Mouse (Mus musculus): ENCODE data around the gene Samd4b. TPM values are rescaled to one million over a fixed set of nuclear protein-coding genes. Genes with fewer than 3 reads are reported as not detected.

Samd4b gene
- total and polyA plus RNA-seq, 2 experiments from 2014 or later: 19.2 to 56.0 TPM

DNA sequence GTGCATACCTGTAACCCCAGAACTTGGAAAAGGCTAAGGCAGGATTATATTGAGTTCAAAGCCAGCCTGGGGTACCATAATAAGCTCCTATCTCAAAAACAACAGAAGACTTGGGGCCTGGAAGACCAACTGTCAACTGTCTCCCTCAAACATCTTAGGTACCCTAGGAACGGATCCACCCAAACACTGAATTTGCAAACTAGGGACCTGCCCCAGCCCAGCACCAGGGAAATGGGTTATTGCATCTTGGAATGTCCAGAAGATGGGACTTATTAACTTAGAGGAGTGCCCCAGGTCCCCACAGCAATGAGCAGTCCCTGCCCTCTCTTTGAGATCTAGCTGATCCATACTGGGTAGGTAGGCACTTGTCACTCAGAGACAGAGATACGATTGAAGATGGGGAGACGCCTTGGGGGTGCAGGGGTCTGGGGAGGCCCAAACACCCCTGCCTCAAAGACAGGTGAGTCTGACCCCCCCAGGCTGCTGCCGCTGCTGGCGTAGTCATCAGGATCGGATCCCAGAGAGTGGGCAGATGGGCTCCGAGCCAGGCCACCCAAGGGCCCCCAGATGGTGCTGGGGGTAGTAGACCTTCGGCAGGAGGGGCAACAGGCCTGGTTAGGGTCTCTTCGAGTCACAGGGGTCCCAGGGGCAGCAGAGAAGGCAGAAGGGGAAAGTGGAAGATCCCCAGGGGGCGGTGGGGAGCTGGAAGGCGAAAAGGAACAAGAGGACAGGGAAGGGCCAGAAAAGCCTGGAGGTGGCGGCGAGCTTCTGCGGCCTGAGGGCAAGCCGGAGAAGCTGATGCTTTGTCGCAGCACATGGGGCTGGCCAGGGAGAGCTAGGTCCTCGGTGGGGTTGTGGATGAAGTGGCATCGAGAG lies 220.5 kb downstream of the Samd4b start:
- Histone ChIP-seq H3K27ac (ENCODE audit: low read depth, low read length) (no peak overlapping the region), H3K36me3 (ENCODE audit: insufficient read depth, low read length) (no peaks in the 10 kb centered on the region), H3K4me2 (ENCODE audit: low read depth, low read length, poor library complexity, severe bottlenecking) (peak overlapping the region; percentile 76), H3K9ac (replicated peaks; ENCODE audit: low read length, poor library complexity, severe bottlenecking) (no peak overlapping the region), H3K4me1 (ENCODE audit: insufficient read depth, low read length) (peaks cover 8% of the 10 kb centered on the region; the same call in 1 of the 2 replicates), H3K9me3 (ENCODE audit: low read length) (no peaks in the 10 kb centered on the region), H3K27me3 (ENCODE audit: insufficient read depth, low read length) (no peaks in the 10 kb centered on the region), H3K4me3 (ENCODE audit: low read depth, low read length) (peak overlapping the region; percentile 16; the same call in 1 of the 2 replicates)
- ATAC-seq (ENCODE audit: low FRiP score) (no peak), DNase-seq (ENCODE audit: low spot score) (no peak)
- no peak for TF ChIP-seq CTCF (IDR thresholded peaks at IDR 0.05)
- WGBS: 78% methylated on average over 18 of the region's 18 CpGs

DNA sequence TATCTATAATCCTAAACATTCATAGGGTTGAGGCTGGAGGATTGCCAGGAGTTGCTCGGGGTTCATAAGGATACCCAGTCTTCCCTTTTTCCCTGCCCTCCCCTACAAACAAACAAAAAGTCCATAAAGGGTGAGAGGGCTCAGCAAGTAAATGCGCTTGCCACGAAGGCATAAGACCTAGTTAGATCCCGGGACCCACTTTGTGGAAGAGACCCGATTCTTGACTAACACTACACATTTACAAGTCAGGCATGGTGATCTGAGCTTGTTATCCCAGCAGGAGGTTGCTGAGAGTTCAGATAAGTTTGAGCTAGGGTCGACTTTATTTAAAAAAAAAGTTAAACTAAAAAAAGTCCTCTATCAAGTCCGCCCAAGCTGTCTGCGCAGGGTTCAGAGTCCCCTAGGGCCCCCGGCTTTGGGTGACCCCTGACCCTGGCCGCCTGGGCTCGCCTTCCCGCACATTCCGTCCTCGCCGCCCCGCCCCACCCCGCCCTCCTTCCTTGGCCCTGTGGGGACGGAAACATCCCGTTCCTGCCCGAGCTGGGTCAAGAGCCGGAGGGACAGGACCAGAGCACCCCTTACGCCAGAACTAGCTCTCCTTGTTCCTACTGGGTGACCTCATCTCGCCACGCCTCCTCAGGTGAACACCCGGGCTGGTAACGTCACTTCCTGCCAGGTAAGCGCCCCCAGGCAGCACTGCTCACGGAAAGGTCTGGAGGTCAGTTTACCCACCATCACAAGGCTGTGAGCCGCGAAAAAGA lies 221.8 kb downstream of the Samd4b start:
- H3K4me1 ChIP-seq (ENCODE audit: insufficient read depth, low read length): peaks cover 11% of the 10 kb centered on the region; the same call in 1 of the 2 replicates
- no peak for TF ChIP-seq CTCF (IDR thresholded peaks at IDR 0.05)
- H3K27ac ChIP-seq (ENCODE audit: low read depth, low read length): peak overlapping the region; percentile 63
- peak; percentile 53 for DNase-seq (ENCODE audit: low spot score)
- ATAC-seq (ENCODE audit: low FRiP score): no peak
- whole genome bisulfite sequencing: 5% methylated on average over 30 of the region's 30 CpGs
- no peaks in the 10 kb centered on the region for H3K9me3 ChIP-seq (ENCODE audit: low read length)
- peak overlapping the region; percentile 76 for H3K4me2 ChIP-seq (ENCODE audit: low read depth, low read length, poor library complexity, severe bottlenecking)
- H3K27me3 ChIP-seq (ENCODE audit: insufficient read depth, low read length): no peaks in the 10 kb centered on the region
- H3K36me3 ChIP-seq (ENCODE audit: insufficient read depth, low read length): no peaks in the 10 kb centered on the region
- H3K4me3 ChIP-seq (ENCODE audit: low read depth, low read length): peak overlapping the region; percentile 41
- H3K9ac ChIP-seq (replicated peaks; ENCODE audit: low read length, poor library complexity, severe bottlenecking): peak overlapping the region; percentile 24; the same call in 1 of the 2 replicates

DNA sequence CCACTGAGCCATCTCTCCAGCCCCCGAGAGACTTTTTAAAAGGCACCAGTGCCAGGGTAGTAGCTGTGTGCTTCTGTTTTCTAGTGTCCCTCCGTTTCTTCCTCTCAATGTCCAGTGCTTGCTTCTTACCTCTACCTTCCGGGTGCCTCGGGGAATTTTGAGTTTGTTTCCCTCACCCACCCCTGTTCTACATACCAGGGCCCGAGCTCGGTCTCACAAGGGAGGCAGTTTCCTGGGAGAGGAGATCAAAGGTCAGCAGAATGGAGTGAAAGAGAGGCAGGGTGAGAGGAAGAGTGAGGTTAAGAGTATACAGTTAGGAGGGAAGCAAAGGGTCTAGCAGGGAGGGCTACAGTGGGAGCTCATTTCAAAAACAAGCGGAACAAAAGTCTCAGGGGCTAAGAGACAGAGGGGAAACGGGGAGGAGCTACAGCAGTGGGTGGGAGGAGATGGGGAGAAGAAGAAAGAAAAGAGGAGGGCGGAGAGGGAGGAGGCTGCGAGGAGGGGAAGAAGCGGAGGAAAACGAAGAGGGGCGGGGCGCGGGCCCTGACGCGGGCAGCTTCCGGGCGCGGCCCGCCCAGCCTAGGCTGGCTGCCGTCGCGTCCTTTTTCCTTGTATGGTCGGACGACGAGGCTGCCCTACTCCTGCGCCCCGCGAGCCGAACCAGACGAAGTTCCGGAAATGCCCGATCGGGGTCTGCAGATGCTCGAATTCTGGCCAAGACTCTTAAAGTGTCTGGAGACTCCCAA lies 222.6 kb downstream of the Samd4b start:
- H3K27me3 ChIP-seq (ENCODE audit: insufficient read depth, low read length): no peaks in the 10 kb centered on the region
- H3K9me3 ChIP-seq (ENCODE audit: low read length): no peaks in the 10 kb centered on the region
- H3K4me1 ChIP-seq (ENCODE audit: insufficient read depth, low read length): peaks cover 12% of the 10 kb centered on the region; the same call in 1 of the 2 replicates
- H3K27ac ChIP-seq (ENCODE audit: low read depth, low read length): peak overlapping the region; percentile 63
- TF ChIP-seq CTCF (IDR thresholded peaks at IDR 0.05): no peak
- DNase-seq (ENCODE audit: low spot score): peak; percentile 85
- H3K36me3 ChIP-seq (ENCODE audit: insufficient read depth, low read length): no peaks in the 10 kb centered on the region
- H3K4me3 ChIP-seq (ENCODE audit: low read depth, low read length): peak overlapping the region; percentile 41
- H3K4me2 ChIP-seq (ENCODE audit: low read depth, low read length, poor library complexity, severe bottlenecking): peak overlapping the region; percentile 76
- peak overlapping the region; percentile 24 for H3K9ac ChIP-seq (replicated peaks; ENCODE audit: low read length, poor library complexity, severe bottlenecking)
- ATAC-seq (ENCODE audit: low FRiP score): peak; percentile 18; the same call in 1 of the 2 replicates
- 2% methylated on average over 32 of the region's 36 CpGs for WGBS

DNA sequence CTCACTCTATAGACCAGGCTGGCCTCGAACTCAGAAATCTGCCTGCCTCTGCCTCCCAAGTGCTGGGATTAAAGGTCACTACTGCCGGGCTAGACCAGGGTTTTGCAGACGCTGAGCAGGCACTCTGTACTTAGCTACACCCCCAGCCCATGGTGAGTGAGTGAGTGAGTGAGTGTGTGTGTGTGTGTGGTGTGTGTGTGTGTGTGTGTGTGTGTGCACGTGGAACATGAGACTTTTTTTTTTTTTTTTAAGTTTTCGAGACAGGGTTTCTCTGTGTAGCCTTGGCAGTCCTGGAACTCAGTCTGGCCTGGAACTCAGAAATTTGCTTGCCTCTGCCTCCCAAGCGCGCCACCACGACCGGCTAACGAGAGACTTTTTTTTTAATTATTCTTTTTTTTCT lies 223.3 kb downstream of the Samd4b start:
- no peak overlapping the region for H3K4me2 ChIP-seq (ENCODE audit: low read depth, low read length, poor library complexity, severe bottlenecking)
- no peak overlapping the region for H3K27ac ChIP-seq (ENCODE audit: low read depth, low read length)
- H3K27me3 ChIP-seq (ENCODE audit: insufficient read depth, low read length): no peaks in the 10 kb centered on the region
- WGBS: 81% methylated on average over 10 of the region's 10 CpGs
- H3K4me1 ChIP-seq (ENCODE audit: insufficient read depth, low read length): peaks cover 18% of the 10 kb centered on the region; the same call in 1 of the 2 replicates
- no peak overlapping the region for H3K9ac ChIP-seq (replicated peaks; ENCODE audit: low read length, poor library complexity, severe bottlenecking)
- no peak for TF ChIP-seq CTCF (IDR thresholded peaks at IDR 0.05)
- H3K9me3 ChIP-seq (ENCODE audit: low read length): no peaks in the 10 kb centered on the region
- H3K36me3 ChIP-seq (ENCODE audit: insufficient read depth, low read length): no peaks in the 10 kb centered on the region
- no peak for ATAC-seq (ENCODE audit: low FRiP score)
- no peak for DNase-seq (ENCODE audit: low spot score)
- H3K4me3 ChIP-seq (ENCODE audit: low read depth, low read length): no peak overlapping the region

DNA sequence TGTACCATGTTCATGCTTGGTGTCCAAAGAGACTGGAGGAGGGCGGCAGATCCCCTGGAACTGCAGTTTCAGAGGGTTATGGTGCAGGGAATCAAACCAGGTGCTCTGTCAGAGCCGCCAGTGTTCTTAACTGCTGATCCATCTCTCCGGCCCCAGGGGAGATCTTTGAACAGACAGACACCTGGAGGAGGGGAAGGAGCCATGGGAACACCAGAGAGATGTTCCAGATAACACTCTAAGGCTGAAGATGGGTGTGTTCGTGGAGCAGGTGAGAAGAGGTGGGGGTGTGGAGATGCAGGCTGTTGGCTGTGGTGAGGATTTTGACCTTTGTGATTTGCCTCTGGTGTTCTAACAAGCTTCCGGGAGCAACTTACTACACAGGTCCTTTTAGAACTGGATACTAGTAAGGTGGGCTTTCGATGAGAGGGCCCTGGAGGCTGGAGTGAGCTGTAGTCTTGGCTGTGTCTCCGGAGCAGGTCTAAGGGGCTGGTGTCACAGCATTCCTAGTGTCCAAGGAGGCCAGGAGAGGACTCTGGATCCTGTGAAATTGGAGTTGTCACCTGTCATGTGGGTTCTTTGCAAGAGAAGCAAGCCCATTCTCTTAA lies 224.0 kb downstream of the Samd4b start:
- no peak overlapping the region for H3K27ac ChIP-seq (ENCODE audit: low read depth, low read length)
- no peak overlapping the region for H3K9ac ChIP-seq (replicated peaks; ENCODE audit: low read length, poor library complexity, severe bottlenecking)
- peaks cover 18% of the 10 kb centered on the region; the same call in 1 of the 2 replicates for H3K4me1 ChIP-seq (ENCODE audit: insufficient read depth, low read length)
- no peak for TF ChIP-seq CTCF (IDR thresholded peaks at IDR 0.05)
- no peaks in the 10 kb centered on the region for H3K36me3 ChIP-seq (ENCODE audit: insufficient read depth, low read length)
- H3K9me3 ChIP-seq (ENCODE audit: low read length): no peaks in the 10 kb centered on the region
- ATAC-seq (ENCODE audit: low FRiP score) (no peak), DNase-seq (ENCODE audit: low spot score) (no peak)
- H3K4me2 ChIP-seq (ENCODE audit: low read depth, low read length, poor library complexity, severe bottlenecking): no peak overlapping the region
- H3K27me3 ChIP-seq (ENCODE audit: insufficient read depth, low read length): no peaks in the 10 kb centered on the region
- WGBS: 82% methylated on average over 7 of the region's 7 CpGs
- H3K4me3 ChIP-seq (ENCODE audit: low read depth, low read length): no peak overlapping the region

Data from midbrain, postnatal 0 days (tissue).